Mouse (Mus musculus) kidney, embryonic 14.5 days (tissue): ENCODE data around the gene Fem1a. TPM values are rescaled to one million over a fixed set of nuclear protein-coding genes. Genes with fewer than 3 reads are reported as not detected.
A peak's percentile ranks its signal among the peaks of the same experiment; 100 is the strongest.

Experiments used
- ATAC-seq: fragments of 200-750 bp; cut with Nextera tagmentation; 2 replicates; pipeline ENCODE4 v1.8.0; 2017; ENCODE audit warnings: moderate number of reproducible peaks, mild to moderate bottlenecking, moderate TSS enrichment, moderate library complexity; ENCODE audit not compliant: low FRiP score, low TSS enrichment
- H3K27ac ChIP-seq: fragments of 300-500 bp; sonication (generic); 2 replicates; pipeline ENCODE4 v1.5.1; 2014; ENCODE audit warnings: low read depth, mild to moderate bottlenecking, low read length, moderate library complexity, mixed read lengths
- H3K27me3 ChIP-seq: fragments of 300-500 bp; sonication (generic); 2 replicates; pipeline ENCODE4 v1.6.1; 2014; ENCODE audit warnings: mild to moderate bottlenecking, low read length; ENCODE audit not compliant: control insufficient read depth, insufficient read depth
- H3K36me3 ChIP-seq: fragments of 300-500 bp; sonication (generic); 2 replicates; pipeline ENCODE4 v1.6.1; 2014; ENCODE audit warnings: low read length, mixed read lengths; ENCODE audit not compliant: control insufficient read depth, insufficient read depth
- H3K4me1 ChIP-seq: fragments of 300-500 bp; sonication (generic); 2 replicates; pipeline ENCODE4 v1.6.1; 2014; ENCODE audit warnings: low read length, mixed read lengths; ENCODE audit not compliant: control insufficient read depth, insufficient read depth
- H3K4me2 ChIP-seq: fragments of 300-500 bp; sonication (generic); replicated peaks from 2 replicates; pipeline ENCODE4 v1.6.1; 2014; ENCODE audit warnings: low read depth, mild to moderate bottlenecking, low read length
- H3K4me3 ChIP-seq: fragments of 300-500 bp; sonication (generic); 2 replicates; pipeline ENCODE4 v1.5.1; 2014; ENCODE audit warnings: mild to moderate bottlenecking, low read length
- H3K9ac ChIP-seq: fragments of 300-500 bp; sonication (generic); 2 replicates; pipeline ENCODE4 v1.6.1; 2014; ENCODE audit warnings: low read depth, mild to moderate bottlenecking, low read length, moderate library complexity
- H3K9me3 ChIP-seq: fragments of 300-500 bp; sonication (generic); 2 replicates; pipeline ENCODE4 v1.6.1; 2016; ENCODE audit warnings: low read length; ENCODE audit not compliant: control insufficient read depth
- WGBS: fragments of 180-500 bp; shearing (Covaris S2); extraction: QIAGEN DNeasy Blood & Tissue Kit; methylation state at CpG from one replicate; pipeline ENCODE4 v1.1.7; 2014; 5-methylcytosine and 5-hydroxymethylcytosine counted together
- polyA plus RNA-seq: library from polyadenylated mRNA; unstranded; fragments of >200 nt; fragmentation: Nextera tagmentation; extraction: Ambion mirVana; gene quantifications from 2 replicates; pipeline ENCODE4 v1.2.1, GENCODE M21; 2014

Gene Fem1a
- polyA plus RNA-seq, 1 experiment from 2014 or later, result 14.3 TPM

- WGBS, result under 1% methylated on average over 61 of the region's 78 CpGs
- Histone ChIP-seq H3K9ac (peak within 1 kb of the TSS; percentile 92), H3K4me1 (peaks cover 10% of the 10 kb centered on the region), H3K27me3 (no peaks in the 10 kb centered on the region), H3K9me3 (no peaks in the 10 kb centered on the region), H3K4me3 (peak within 1 kb of the TSS; percentile 72), H3K36me3 (no peaks in the 10 kb centered on the region; the same call in 1 of the 2 replicates), H3K27ac (peak within 1 kb of the TSS; percentile 86), H3K4me2 (peak within 1 kb of the TSS; percentile 75)
- peak; percentile 99 for ATAC-seq
Measured at GRCm38 (mm10) chr17:56218377-56219191, 38.0 kb upstream of the Fem1a start, which contains the start of gene Dpp9. Dpp9 (minus strand) TSS chr17:56218905.

- no peaks in the 10 kb centered on the region for H3K9me3 ChIP-seq
- H3K4me1 ChIP-seq, result peaks cover 10% of the 10 kb centered on the region
- ATAC-seq, result 0 out of 2 replicates have a peak, but pooled peaks have one; percentile 24
- WGBS, result 47% methylated on average over 12 of the region's 12 CpGs
- H3K27me3 ChIP-seq, result no peaks in the 10 kb centered on the region
- peak overlapping the region; percentile 75 for H3K4me2 ChIP-seq
- H3K4me3 ChIP-seq, result peak overlapping the region; percentile 72
- no peaks in the 10 kb centered on the region; the same call in 1 of the 2 replicates for H3K36me3 ChIP-seq
- H3K9ac ChIP-seq, result peak overlapping the region; percentile 92
- peak overlapping the region; percentile 86; the same call in 1 of the 2 replicates for H3K27ac ChIP-seq
Measured at GRCm38 (mm10) chr17:56219251-56219650, 37.4 kb upstream of the Fem1a start.

- Histone ChIP-seq H3K9me3 (no peaks in the 10 kb centered on the region), H3K27me3 (no peaks in the 10 kb centered on the region), H3K4me3 (peak overlapping the region; percentile 72; the same call in 1 of the 2 replicates), H3K4me1 (peaks cover 10% of the 10 kb centered on the region), H3K36me3 (no peaks in the 10 kb centered on the region; the same call in 1 of the 2 replicates), H3K27ac (no peak overlapping the region), H3K4me2 (no peak overlapping the region), H3K9ac (no peak overlapping the region)
- no peak for ATAC-seq
- WGBS, result 63% methylated on average over 3 of the region's 3 CpGs
Measured at GRCm38 (mm10) chr17:56219805-56220204, 36.8 kb upstream of the Fem1a start.

GRCm38 (mm10) chr17:56224916-56225315, 31.7 kb upstream of the Fem1a start:
- no peak overlapping the region for H3K27ac ChIP-seq
- H3K4me2 ChIP-seq, result no peak overlapping the region
- no peaks in the 10 kb centered on the region for H3K36me3 ChIP-seq
- H3K4me1 ChIP-seq, result no peaks in the 10 kb centered on the region
- H3K27me3 ChIP-seq, result no peaks in the 10 kb centered on the region
- no peak for ATAC-seq
- no peaks in the 10 kb centered on the region for H3K9me3 ChIP-seq
- H3K4me3 ChIP-seq, result no peak overlapping the region
- 36% methylated on average over 1 of the region's 1 CpGs for WGBS
- no peak overlapping the region for H3K9ac ChIP-seq

GRCm38 (mm10) chr17:56226566-56226965, 30.0 kb upstream of the Fem1a start:
- no peaks in the 10 kb centered on the region for H3K9me3 ChIP-seq
- H3K27me3 ChIP-seq, result no peaks in the 10 kb centered on the region
- H3K36me3 ChIP-seq, result no peaks in the 10 kb centered on the region
- no peaks in the 10 kb centered on the region for H3K4me1 ChIP-seq
- H3K9ac ChIP-seq, result no peak overlapping the region
- H3K4me2 ChIP-seq, result no peak overlapping the region
- WGBS, result 75% methylated on average over 3 of the region's 3 CpGs
- ATAC-seq, result no peak
- H3K27ac ChIP-seq, result no peak overlapping the region
- no peak overlapping the region for H3K4me3 ChIP-seq

- WGBS, result 76% methylated on average over 10 of the region's 10 CpGs
Measured at GRCm38 (mm10) chr17:56229943-56230342, 26.7 kb upstream of the Fem1a start.

GRCm38 (mm10) chr17:56233389-56233788, 23.2 kb upstream of the Fem1a start:
- 50% methylated on average over 8 of the region's 8 CpGs for WGBS
- H3K9me3 ChIP-seq, result no peaks in the 10 kb centered on the region
- no peak overlapping the region for H3K9ac ChIP-seq
- H3K4me3 ChIP-seq, result no peak overlapping the region
- no peaks in the 10 kb centered on the region for H3K4me1 ChIP-seq
- H3K27ac ChIP-seq, result no peak overlapping the region
- ATAC-seq, result no peak
- no peak overlapping the region for H3K4me2 ChIP-seq
- H3K36me3 ChIP-seq, result no peaks in the 10 kb centered on the region
- no peaks in the 10 kb centered on the region for H3K27me3 ChIP-seq

More at GRCm38 (mm10) chr17:56229943-56230342, 26.7 kb upstream of the Fem1a start:
- no peak for ATAC-seq
- no peaks in the 10 kb centered on the region for H3K36me3 ChIP-seq
- no peak overlapping the region for H3K27ac ChIP-seq
- no peak overlapping the region for H3K9ac ChIP-seq
- no peak overlapping the region for H3K4me3 ChIP-seq
- H3K4me2 ChIP-seq, result no peak overlapping the region
- H3K27me3 ChIP-seq, result no peaks in the 10 kb centered on the region
- H3K4me1 ChIP-seq, result no peaks in the 10 kb centered on the region
- no peaks in the 10 kb centered on the region for H3K9me3 ChIP-seq

GRCm38 (mm10) chr17:56233818-56234469, 22.7 kb upstream of the Fem1a start:
- Histone ChIP-seq H3K4me1 (no peaks in the 10 kb centered on the region), H3K4me2 (no peak overlapping the region), H3K36me3 (no peaks in the 10 kb centered on the region), H3K27ac (no peak overlapping the region), H3K9ac (no peak overlapping the region), H3K27me3 (no peaks in the 10 kb centered on the region), H3K4me3 (no peak overlapping the region), H3K9me3 (no peaks in the 10 kb centered on the region)
- ATAC-seq, result peak; percentile 75; the same call in 1 of the 2 replicates
- WGBS, result 4% methylated on average over 14 of the region's 14 CpGs
